ENCODE assay signal across 40 mouse cellular contexts in genomic region chr5:135316177-135316576, GRCm38 (mm10). TPM values are rescaled to one million over a fixed set of nuclear protein-coding genes. Genes with fewer than 3 reads are reported as not detected.
"Had no signal": no experiment of that assay in that cellular context is flagged by ENCODE, and none has a peak within 500 bp of the region (broad histone marks: within the 10 kb centered on the region; RNA-seq: fewer than 3 reads in every experiment).

No protein-coding gene starts in this region.

- H3K27me3 ChIP-seq: heart, embryonic 13.5 days; heart, embryonic 15.5 days; hindbrain, embryonic 15.5 days had no signal

- H3K4me3 ChIP-seq: gastrocnemius, adult 2 months; heart, embryonic 13.5 days; heart, embryonic 15.5 days; hindbrain, embryonic 13.5 days; hindbrain, embryonic 15.5 days; limb, embryonic 12.5 days had no signal

- DNase-seq: gastrocnemius, adult 2 months; gastrocnemius, postnatal 10 days; gastrocnemius, postnatal 25 days; heart, adult 18-20 months; heart, postnatal 14 days; heart, postnatal 36 days; kidney, adult 11 months; kidney, adult 2 months; kidney, postnatal 14 days; kidney, postnatal 36 days; layer of hippocampus, adult 9-11 months; layer of hippocampus, postnatal 36 days; left cerebral cortex, postnatal 4 days; liver had no signal

- H3K9me3 ChIP-seq: heart, embryonic 13.5 days; heart, embryonic 15.5 days; hindbrain, embryonic 13.5 days; hindbrain, embryonic 15.5 days; limb, embryonic 12.5 days had no signal

- H3K9ac ChIP-seq: heart, embryonic 13.5 days; heart, embryonic 15.5 days; hindbrain, embryonic 13.5 days; hindbrain, embryonic 15.5 days; limb, embryonic 12.5 days had no signal

- H3K27ac ChIP-seq: gastrocnemius, adult 2 months; heart, embryonic 13.5 days; heart, embryonic 15.5 days; hindbrain, embryonic 13.5 days; hindbrain, embryonic 15.5 days; hindbrain, postnatal 0 days; kidney, postnatal 0 days; limb, embryonic 12.5 days had no signal

- H3K36me3 ChIP-seq: heart, embryonic 13.5 days; heart, embryonic 15.5 days; hindbrain, embryonic 13.5 days; hindbrain, embryonic 15.5 days; limb, embryonic 12.5 days had no signal

- H3K4me1 ChIP-seq: heart, embryonic 15.5 days; hindbrain, embryonic 13.5 days; hindbrain, embryonic 15.5 days had no signal

RNA-seq across cellular contexts. Expression of gene Fkbp6, which starts 33.7 kb away (rescaled TPM):
- total RNA-seq: gastrocnemius, adult 2 months; gastrocnemius, postnatal 10 days; gastrocnemius, postnatal 25 days; hematopoietic stem cell, adult 5-6 weeks; hindbrain, postnatal 0 days; layer of hippocampus, postnatal 14 days; layer of hippocampus, postnatal 36 days; left cerebral cortex, adult 18-20 months had no signal
- polyA plus RNA-seq: forebrain, embryonic 16.5 days; heart, embryonic 15.5 days; heart, postnatal 0 days; kidney, embryonic 14.5 days; kidney, postnatal 0 days; large intestine, adult 2 months had no signal

RNA-seq across cellular contexts. Expression of gene Trim50, which starts 36.9 kb away (rescaled TPM):
- total RNA-seq: gastrocnemius, adult 2 months; gastrocnemius, postnatal 10 days; gastrocnemius, postnatal 25 days; gastrocnemius, postnatal 4 days; heart, postnatal 14 days; heart, postnatal 36 days; hematopoietic stem cell, adult 5-6 weeks; hindbrain, postnatal 0 days; layer of hippocampus, adult 18-20 months; layer of hippocampus, adult 8-10 months; layer of hippocampus, postnatal 14 days; layer of hippocampus, postnatal 36 days; left cerebral cortex, adult 18-20 months; left cerebral cortex, adult 8-10 months; left cerebral cortex, postnatal 10 days; left cerebral cortex, postnatal 25 days; left cerebral cortex, postnatal 4 days had no signal
- polyA plus RNA-seq: forebrain, embryonic 16.5 days; frontal cortex, adult 2 months; heart, embryonic 11.5 days; heart, embryonic 13.5 days; heart, embryonic 15.5 days; heart, postnatal 0 days; hindbrain, embryonic 11.5 days; hindbrain, embryonic 13.5 days; hindbrain, embryonic 15.5 days; intestine, embryonic 14.5 days; kidney, embryonic 14.5 days; kidney, postnatal 0 days; large intestine, adult 2 months; limb, embryonic 12.5 days; limb, embryonic 14.5 days; liver, embryonic 11.5 days had no signal
